Mouse (Mus musculus): ENCODE data around the gene 1700028K03Rik. TPM values are rescaled to one million over a fixed set of nuclear protein-coding genes. Genes with fewer than 3 reads are reported as not detected.

Gene 1700028K03Rik
- total and polyA plus RNA-seq, 3 experiments, result 0.16 TPM; not detected in 2

- peaks cover 22% of the 10 kb centered on the region for H3K27me3 ChIP-seq (ENCODE audit: insufficient read depth, low read length)
- no peak for TF ChIP-seq POLR2AphosphoS5 (IDR thresholded peaks at IDR 0.05; ENCODE audit: insufficient replicate concordance, low read depth, low read length)
- TF ChIP-seq GATA2 (IDR thresholded peaks at IDR 0.05; ENCODE audit: borderline replicate concordance, low read depth, low read length), result no peak
- no peak for TF ChIP-seq GATA1 (IDR thresholded peaks at IDR 0.05; ENCODE audit: borderline replicate concordance, low read length)
- TF ChIP-seq TAL1 (conservative IDR thresholded peaks at IDR 0.05; ENCODE audit: low read depth, low read length), result no peak
- no peak for TF ChIP-seq CTCF (IDR thresholded peaks at IDR 0.05; ENCODE audit: low read depth, low read length)
- H3K36me3 ChIP-seq (replicated peaks), result no peaks in the 10 kb centered on the region
- no peak overlapping the region for H3K4me3 ChIP-seq (ENCODE audit: low read depth, low read length)
- DNase-seq (ENCODE audit: low spot score) (no peak), ATAC-seq (ENCODE audit: extremely low read depth, insufficient number of reproducible peaks, low FRiP score, poor library complexity, severe bottlenecking) (no peak)
- H3K4me1 ChIP-seq (ENCODE audit: insufficient read depth, low read depth, low read length), result no peaks in the 10 kb centered on the region
- no peaks in the 10 kb centered on the region for H3K9me3 ChIP-seq (replicated peaks)
Observed at GRCm38 (mm10) chr5:107521897-107522296, 12.6 kb upstream of the 1700028K03Rik start.

- DNase-seq (ENCODE audit: low spot score) (no peak), ATAC-seq (ENCODE audit: extremely low read depth, insufficient number of reproducible peaks, low FRiP score, poor library complexity, severe bottlenecking) (no peak)
- TF ChIP-seq CTCF (IDR thresholded peaks at IDR 0.05; ENCODE audit: low read depth, low read length) (no peak), GATA2 (IDR thresholded peaks at IDR 0.05; ENCODE audit: borderline replicate concordance, low read depth, low read length) (no peak), TAL1 (conservative IDR thresholded peaks at IDR 0.05; ENCODE audit: low read depth, low read length) (no peak), POLR2AphosphoS5 (IDR thresholded peaks at IDR 0.05; ENCODE audit: insufficient replicate concordance, low read depth, low read length) (no peak), GATA1 (IDR thresholded peaks at IDR 0.05; ENCODE audit: borderline replicate concordance, low read length) (no peak)
- Histone ChIP-seq H3K27me3 (ENCODE audit: insufficient read depth, low read length) (peaks cover 20% of the 10 kb centered on the region), H3K9me3 (replicated peaks) (no peaks in the 10 kb centered on the region), H3K4me1 (ENCODE audit: insufficient read depth, low read depth, low read length) (no peaks in the 10 kb centered on the region), H3K36me3 (replicated peaks) (no peaks in the 10 kb centered on the region), H3K4me3 (ENCODE audit: low read depth, low read length) (no peak overlapping the region)
Observed at GRCm38 (mm10) chr5:107524281-107524680, 10.2 kb upstream of the 1700028K03Rik start.

GRCm38 (mm10) chr5:107528856-107529255 is 5.7 kb upstream of the 1700028K03Rik start:
- Histone ChIP-seq H3K9me3 (replicated peaks) (no peaks in the 10 kb centered on the region), H3K36me3 (replicated peaks) (no peaks in the 10 kb centered on the region), H3K4me3 (ENCODE audit: low read depth, low read length) (no peak overlapping the region), H3K27me3 (ENCODE audit: insufficient read depth, low read length) (peaks cover 9% of the 10 kb centered on the region), H3K4me1 (ENCODE audit: insufficient read depth, low read depth, low read length) (no peaks in the 10 kb centered on the region)
- ATAC-seq (ENCODE audit: extremely low read depth, insufficient number of reproducible peaks, low FRiP score, poor library complexity, severe bottlenecking), result no peak
- no peak for TF ChIP-seq TAL1 (conservative IDR thresholded peaks at IDR 0.05; ENCODE audit: low read depth, low read length)
- TF ChIP-seq CTCF (IDR thresholded peaks at IDR 0.05; ENCODE audit: low read depth, low read length), result no peak
- no peak for TF ChIP-seq GATA1 (IDR thresholded peaks at IDR 0.05; ENCODE audit: borderline replicate concordance, low read length)
- DNase-seq (ENCODE audit: low spot score), result no peak

- no peaks in the 10 kb centered on the region; the same call in 1 of the 2 replicates for H3K4me1 ChIP-seq (ENCODE audit: insufficient read depth, low read depth, low read length)
- H3K36me3 ChIP-seq (replicated peaks), result no peaks in the 10 kb centered on the region
- H3K27me3 ChIP-seq (ENCODE audit: insufficient read depth, low read length), result peaks cover 11% of the 10 kb centered on the region
- DNase-seq (ENCODE audit: low spot score) (no peak), ATAC-seq (ENCODE audit: extremely low read depth, insufficient number of reproducible peaks, low FRiP score, poor library complexity, severe bottlenecking) (no peak)
- H3K4me3 ChIP-seq (ENCODE audit: low read depth, low read length), result no peak overlapping the region
- no peak for TF ChIP-seq TAL1 (conservative IDR thresholded peaks at IDR 0.05; ENCODE audit: low read depth, low read length)
- no peak for TF ChIP-seq CTCF (IDR thresholded peaks at IDR 0.05; ENCODE audit: low read depth, low read length)
- TF ChIP-seq POLR2AphosphoS5 (IDR thresholded peaks at IDR 0.05; ENCODE audit: insufficient replicate concordance, low read depth, low read length), result no peak
- TF ChIP-seq GATA1 (IDR thresholded peaks at IDR 0.05; ENCODE audit: borderline replicate concordance, low read length), result no peak
- TF ChIP-seq GATA2 (IDR thresholded peaks at IDR 0.05; ENCODE audit: borderline replicate concordance, low read depth, low read length), result no peak
- H3K9me3 ChIP-seq (replicated peaks), result no peaks in the 10 kb centered on the region
Observed at GRCm38 (mm10) chr5:107533590-107533989, 919 bp upstream of the 1700028K03Rik start.

- Histone ChIP-seq H3K4me1 (ENCODE audit: insufficient read depth, low read depth, low read length) (peaks cover 3% of the 10 kb centered on the region; the same call in 1 of the 2 replicates), H3K36me3 (replicated peaks) (no peaks in the 10 kb centered on the region), H3K4me3 (ENCODE audit: low read depth, low read length) (no peak overlapping the region), H3K9me3 (replicated peaks) (no peaks in the 10 kb centered on the region), H3K27me3 (ENCODE audit: insufficient read depth, low read length) (peaks cover 21% of the 10 kb centered on the region)
- TF ChIP-seq POLR2AphosphoS5 (IDR thresholded peaks at IDR 0.05; ENCODE audit: insufficient replicate concordance, low read depth, low read length), result no peak
- TF ChIP-seq TAL1 (conservative IDR thresholded peaks at IDR 0.05; ENCODE audit: low read depth, low read length), result no peak
- TF ChIP-seq CTCF (IDR thresholded peaks at IDR 0.05; ENCODE audit: low read depth, low read length), result no peak
- no peak for TF ChIP-seq GATA1 (IDR thresholded peaks at IDR 0.05; ENCODE audit: borderline replicate concordance, low read length)
- TF ChIP-seq GATA2 (IDR thresholded peaks at IDR 0.05; ENCODE audit: borderline replicate concordance, low read depth, low read length), result no peak
- DNase-seq (ENCODE audit: low spot score), result no peak
- ATAC-seq (ENCODE audit: extremely low read depth, insufficient number of reproducible peaks, low FRiP score, poor library complexity, severe bottlenecking), result no peak
Observed at GRCm38 (mm10) chr5:107541696-107542095, 7.2 kb downstream of the 1700028K03Rik start.

- no peak for TF ChIP-seq TAL1 (conservative IDR thresholded peaks at IDR 0.05; ENCODE audit: low read depth, low read length)
- no peak for TF ChIP-seq GATA2 (IDR thresholded peaks at IDR 0.05; ENCODE audit: borderline replicate concordance, low read depth, low read length)
- TF ChIP-seq CTCF (IDR thresholded peaks at IDR 0.05; ENCODE audit: low read depth, low read length), result no peak
- no peak for TF ChIP-seq POLR2AphosphoS5 (IDR thresholded peaks at IDR 0.05; ENCODE audit: insufficient replicate concordance, low read depth, low read length)
- no peak for TF ChIP-seq GATA1 (IDR thresholded peaks at IDR 0.05; ENCODE audit: borderline replicate concordance, low read length)
Observed at GRCm38 (mm10) chr5:107545927-107546326, 11.4 kb downstream of the 1700028K03Rik start.

More at GRCm38 (mm10) chr5:107545927-107546326, 11.4 kb downstream of the 1700028K03Rik start:
- Histone ChIP-seq H3K36me3 (replicated peaks) (peaks cover 10% of the 10 kb centered on the region), H3K4me3 (ENCODE audit: low read depth, low read length) (no peak overlapping the region), H3K4me1 (ENCODE audit: insufficient read depth, low read depth, low read length) (peaks cover 5% of the 10 kb centered on the region; the same call in 1 of the 2 replicates), H3K27me3 (ENCODE audit: insufficient read depth, low read length) (peaks cover 5% of the 10 kb centered on the region), H3K9me3 (replicated peaks) (no peaks in the 10 kb centered on the region)
- DNase-seq (ENCODE audit: low spot score) (no peak), ATAC-seq (ENCODE audit: extremely low read depth, insufficient number of reproducible peaks, low FRiP score, poor library complexity, severe bottlenecking) (no peak)

Measured in G1E (cell line).